Mouse (Mus musculus): ENCODE data around the gene Glycam1. TPM values are rescaled to one million over a fixed set of nuclear protein-coding genes. Genes with fewer than 3 reads are reported as not detected.

Gene Glycam1
- polyA plus RNA-seq, 1 experiment from 2014 or later: not detected

- Histone ChIP-seq H3K9me3 (no peaks in the 10 kb centered on the region), H3K4me1 (peaks cover 11% of the 10 kb centered on the region), H3K4me2 (replicated peaks) (peak overlapping the region; percentile 96), H3K36me3 (no peaks in the 10 kb centered on the region), H3K9ac (peak overlapping the region; percentile 60), H3K4me3 (peak overlapping the region; percentile 69), H3K27ac (peak overlapping the region; percentile 23; the same call in 1 of the 2 replicates), H3K27me3 (peaks cover 33% of the 10 kb centered on the region)
- ATAC-seq (ENCODE audit: insufficient number of reproducible peaks, insufficient read depth, low FRiP score, low TSS enrichment): peak; percentile 54
- WGBS: 2% methylated on average over 37 of the region's 37 CpGs
Measured at GRCm38 (mm10) chr15:103537011-103537821, 27.7 kb downstream of the Glycam1 start.

- Histone ChIP-seq H3K4me3 (no peak overlapping the region; the same call in 1 of the 2 replicates), H3K27ac (no peak overlapping the region), H3K9ac (0 out of 2 replicates have a peak overlapping the region, but pooled peaks have one; percentile 60), H3K4me1 (peaks cover 11% of the 10 kb centered on the region), H3K36me3 (no peaks in the 10 kb centered on the region), H3K4me2 (replicated peaks) (peak overlapping the region; percentile 96; the same call in 1 of the 2 replicates), H3K9me3 (no peaks in the 10 kb centered on the region), H3K27me3 (peaks cover 33% of the 10 kb centered on the region)
- ATAC-seq (ENCODE audit: insufficient number of reproducible peaks, insufficient read depth, low FRiP score, low TSS enrichment): no peak
- WGBS: 31% methylated on average over 2 of the region's 2 CpGs
Measured at GRCm38 (mm10) chr15:103536456-103536855, 28.4 kb downstream of the Glycam1 start.

- H3K9ac ChIP-seq: no peak overlapping the region
- peaks cover 11% of the 10 kb centered on the region for H3K4me1 ChIP-seq
- ATAC-seq (ENCODE audit: insufficient number of reproducible peaks, insufficient read depth, low FRiP score, low TSS enrichment): no peak
- peaks cover 33% of the 10 kb centered on the region for H3K27me3 ChIP-seq
- H3K4me2 ChIP-seq (replicated peaks): no peak overlapping the region
- WGBS: 60% methylated on average over 1 of the region's 1 CpGs
- no peaks in the 10 kb centered on the region for H3K9me3 ChIP-seq
- no peak overlapping the region for H3K27ac ChIP-seq
- no peaks in the 10 kb centered on the region for H3K36me3 ChIP-seq
- no peak overlapping the region for H3K4me3 ChIP-seq
Measured at GRCm38 (mm10) chr15:103535786-103536185, 29.1 kb downstream of the Glycam1 start.

GRCm38 (mm10) chr15:103535030-103535429 lies 29.9 kb downstream of the Glycam1 start:
- Histone ChIP-seq H3K9ac (no peak overlapping the region), H3K4me2 (replicated peaks) (no peak overlapping the region), H3K27ac (no peak overlapping the region), H3K4me3 (no peak overlapping the region), H3K9me3 (no peaks in the 10 kb centered on the region), H3K27me3 (peaks cover 33% of the 10 kb centered on the region), H3K4me1 (peaks cover 11% of the 10 kb centered on the region), H3K36me3 (no peaks in the 10 kb centered on the region)
- ATAC-seq (ENCODE audit: insufficient number of reproducible peaks, insufficient read depth, low FRiP score, low TSS enrichment): no peak
- WGBS: 71% methylated on average over 2 of the region's 2 CpGs

- no peak overlapping the region for H3K9ac ChIP-seq
- H3K27me3 ChIP-seq: peaks cover 33% of the 10 kb centered on the region
- no peaks in the 10 kb centered on the region for H3K9me3 ChIP-seq
- no peak overlapping the region for H3K27ac ChIP-seq
- no peak overlapping the region for H3K4me3 ChIP-seq
- H3K36me3 ChIP-seq: no peaks in the 10 kb centered on the region
- no peak overlapping the region for H3K4me2 ChIP-seq (replicated peaks)
- ATAC-seq (ENCODE audit: insufficient number of reproducible peaks, insufficient read depth, low FRiP score, low TSS enrichment): no peak
- WGBS: 79% methylated on average over 7 of the region's 7 CpGs
- peaks cover 11% of the 10 kb centered on the region for H3K4me1 ChIP-seq
Measured at GRCm38 (mm10) chr15:103534054-103534620, 30.7 kb downstream of the Glycam1 start.

GRCm38 (mm10) chr15:103530372-103530771 lies 34.5 kb downstream of the Glycam1 start:
- H3K9me3 ChIP-seq: no peaks in the 10 kb centered on the region
- no peak overlapping the region for H3K27ac ChIP-seq
- H3K4me3 ChIP-seq: no peak overlapping the region
- H3K27me3 ChIP-seq: peaks cover 5% of the 10 kb centered on the region; the same call in 1 of the 2 replicates
- no peaks in the 10 kb centered on the region for H3K4me1 ChIP-seq
- no peaks in the 10 kb centered on the region for H3K36me3 ChIP-seq
- no peak overlapping the region for H3K9ac ChIP-seq
- ATAC-seq (ENCODE audit: insufficient number of reproducible peaks, insufficient read depth, low FRiP score, low TSS enrichment): peak; percentile 44; the same call in 1 of the 2 replicates
- 7% methylated on average over 5 of the region's 5 CpGs for WGBS
- H3K4me2 ChIP-seq (replicated peaks): no peak overlapping the region

GRCm38 (mm10) chr15:103523156-103523555 lies 41.7 kb downstream of the Glycam1 start:
- Histone ChIP-seq H3K9me3 (no peaks in the 10 kb centered on the region), H3K36me3 (no peaks in the 10 kb centered on the region), H3K4me1 (peaks cover 14% of the 10 kb centered on the region), H3K27ac (no peak overlapping the region), H3K4me2 (replicated peaks) (no peak overlapping the region), H3K4me3 (no peak overlapping the region), H3K27me3 (no peaks in the 10 kb centered on the region), H3K9ac (no peak overlapping the region)
- ATAC-seq (ENCODE audit: insufficient number of reproducible peaks, insufficient read depth, low FRiP score, low TSS enrichment): no peak
- 51% methylated on average over 3 of the region's 3 CpGs for WGBS

- Histone ChIP-seq H3K4me3 (no peak overlapping the region), H3K27ac (no peak overlapping the region), H3K9ac (no peak overlapping the region), H3K27me3 (no peaks in the 10 kb centered on the region), H3K36me3 (no peaks in the 10 kb centered on the region), H3K9me3 (no peaks in the 10 kb centered on the region), H3K4me2 (replicated peaks) (no peak overlapping the region), H3K4me1 (peaks cover 14% of the 10 kb centered on the region)
- 75% methylated on average over 3 of the region's 3 CpGs for WGBS
- ATAC-seq (ENCODE audit: insufficient number of reproducible peaks, insufficient read depth, low FRiP score, low TSS enrichment): no peak
Measured at GRCm38 (mm10) chr15:103522458-103523099, 42.3 kb downstream of the Glycam1 start.

- Histone ChIP-seq H3K4me3 (no peak overlapping the region), H3K36me3 (no peaks in the 10 kb centered on the region), H3K4me2 (replicated peaks) (no peak overlapping the region), H3K9me3 (no peaks in the 10 kb centered on the region), H3K9ac (no peak overlapping the region), H3K27me3 (no peaks in the 10 kb centered on the region), H3K4me1 (peaks cover 14% of the 10 kb centered on the region), H3K27ac (0 out of 2 replicates have a peak overlapping the region, but pooled peaks have one; percentile 63)
- ATAC-seq (ENCODE audit: insufficient number of reproducible peaks, insufficient read depth, low FRiP score, low TSS enrichment): no peak
- 24% methylated on average over 4 of the region's 4 CpGs for WGBS
Measured at GRCm38 (mm10) chr15:103519386-103520378, 45.2 kb downstream of the Glycam1 start.

GRCm38 (mm10) chr15:103518600-103519385 lies 46.1 kb downstream of the Glycam1 start:
- H3K9ac ChIP-seq: no peak overlapping the region
- whole genome bisulfite sequencing: 13% methylated on average over 5 of the region's 5 CpGs
- H3K9me3 ChIP-seq: no peaks in the 10 kb centered on the region
- peaks cover 14% of the 10 kb centered on the region for H3K4me1 ChIP-seq
- peak; percentile 63 for ATAC-seq (ENCODE audit: insufficient number of reproducible peaks, insufficient read depth, low FRiP score, low TSS enrichment)
- H3K27me3 ChIP-seq: no peaks in the 10 kb centered on the region
- peak overlapping the region; percentile 63 for H3K27ac ChIP-seq
- H3K36me3 ChIP-seq: no peaks in the 10 kb centered on the region
- H3K4me3 ChIP-seq: no peak overlapping the region
- no peak overlapping the region for H3K4me2 ChIP-seq (replicated peaks)
